Mouse (Mus musculus) gastrocnemius, postnatal 25 days (tissue): Measurements from ENCODE around the gene Mreg. TPM values are rescaled to one million over a fixed set of nuclear protein-coding genes. Genes with fewer than 3 reads are reported as not detected.

Source experiments
- DNase-seq: peaks from one replicate; pipeline ENCODE4 v3.0.0; 2022
- total RNA-seq, 2 experiments: library from RNA; stranded (reverse); gene quantifications; 1 replicate in 1 of 2; 2 replicates in 1 of 2; pipeline ENCODE4 v1.2.3; 2021

Mreg gene
- total RNA-seq, 2 experiments from 2014 or later, result 39.6 to 50.5 TPM

DNA sequence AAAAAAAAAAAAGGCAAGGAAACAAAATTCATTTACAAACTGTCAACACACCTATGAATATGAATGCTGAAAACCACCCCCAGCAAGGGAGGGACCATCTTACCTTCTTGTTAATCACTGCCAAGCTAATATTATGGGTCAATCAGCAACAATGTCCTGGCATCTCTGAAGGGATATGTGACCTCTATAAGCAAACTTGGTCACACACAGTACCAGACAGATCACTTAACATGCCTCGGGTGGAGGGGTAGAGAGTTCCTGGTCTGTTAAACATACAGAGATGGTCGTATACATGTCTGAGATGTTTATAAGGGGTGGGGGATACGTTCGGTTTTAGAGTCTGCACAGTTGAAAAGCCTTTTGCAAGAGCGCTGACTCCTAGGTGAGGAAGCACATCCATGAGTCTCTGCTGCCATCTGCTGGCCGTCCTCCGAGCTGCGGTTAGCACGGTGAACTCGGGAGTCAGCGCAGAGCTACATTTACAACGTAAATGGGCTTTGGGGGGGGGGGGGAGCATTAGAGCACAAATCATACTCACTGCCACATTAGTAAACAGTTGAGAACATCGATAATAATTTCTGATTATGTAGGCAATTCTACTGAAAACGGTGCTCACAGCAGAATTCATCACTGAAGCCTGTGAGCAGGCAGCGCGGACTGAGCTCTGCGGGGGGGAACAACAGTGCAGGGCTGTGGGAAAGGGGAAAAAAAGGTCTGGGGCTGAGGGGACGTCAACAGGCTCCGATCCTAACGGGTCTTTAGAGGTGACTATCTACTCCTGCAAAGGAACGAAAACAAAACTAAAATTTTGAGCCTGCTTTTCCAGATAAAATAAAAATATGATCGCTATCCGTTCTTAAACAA, 88.4 kb downstream of the Mreg start:
- peak; percentile 38 for DNase-seq

DNA sequence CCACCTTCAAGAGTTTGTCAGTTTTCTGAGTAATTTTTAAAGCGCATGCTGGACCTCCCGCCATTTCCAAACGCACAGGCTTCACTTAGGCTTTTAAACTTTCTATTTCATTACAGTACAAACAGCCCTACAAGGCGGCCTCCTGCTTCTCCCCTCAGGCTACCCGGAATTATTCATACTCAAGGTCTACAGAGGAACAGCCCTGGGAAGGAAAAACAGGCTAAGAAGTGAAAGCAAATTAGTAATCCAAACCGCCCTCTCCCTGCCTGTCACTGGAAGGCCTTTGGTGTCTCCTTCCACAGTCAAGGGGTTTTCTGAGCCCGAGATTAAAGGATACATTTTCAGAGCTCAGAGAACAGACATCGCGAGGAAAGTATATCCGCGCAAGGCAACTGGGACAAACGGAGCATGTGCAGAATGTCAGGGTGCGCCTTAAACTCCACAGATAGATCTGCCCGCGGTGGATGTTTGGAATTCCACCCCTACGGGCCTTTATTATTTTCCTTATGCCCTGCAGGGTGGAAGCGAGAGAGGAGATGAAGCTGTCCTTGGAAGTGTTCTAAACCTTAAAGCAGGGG, 90.4 kb downstream of the Mreg start:
- DNase-seq, result no peak

DNA sequence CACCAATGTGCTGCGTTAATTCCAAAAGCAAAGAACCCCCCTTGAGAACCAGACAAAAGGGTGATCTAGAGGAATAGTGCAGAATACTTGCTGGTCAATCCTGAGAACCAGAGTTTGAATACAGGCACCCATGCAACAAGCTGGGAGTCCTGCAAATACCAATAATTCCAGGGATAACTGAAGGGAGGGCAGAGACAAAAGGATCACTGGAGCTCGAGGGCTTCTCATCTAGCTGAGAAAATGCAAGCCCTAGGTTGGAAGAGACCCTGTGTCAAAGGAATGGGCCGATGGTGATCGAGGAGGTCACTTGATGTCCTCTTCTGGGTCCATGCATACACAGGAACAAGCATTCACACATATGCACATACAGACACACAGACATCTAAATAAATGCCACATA, 92.1 kb downstream of the Mreg start:
- no peak for DNase-seq

DNA sequence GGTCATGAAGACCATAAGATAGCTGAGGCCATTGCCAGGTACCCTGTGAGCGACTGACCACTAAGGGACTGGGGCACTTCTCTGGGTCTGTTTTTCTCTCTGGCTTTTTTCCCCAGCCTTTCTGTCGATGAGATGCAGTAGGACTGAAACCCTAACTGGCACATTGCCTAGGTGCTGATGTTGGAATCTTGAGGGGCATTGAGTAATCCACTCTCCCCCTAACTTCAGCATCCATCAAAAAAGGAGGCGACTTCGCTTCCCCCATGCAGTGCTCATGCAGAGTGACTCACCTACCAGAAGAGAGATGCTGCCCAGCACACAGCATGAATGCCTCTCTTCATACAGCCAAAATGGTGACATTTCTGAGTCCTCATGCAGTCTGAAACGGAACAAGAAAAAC, 97.9 kb downstream of the Mreg start:
- DNase-seq, result no peak

Other genes with a start within 250 kb of the Mreg start
- 10 to 100 TPM; 19.1 to 20.7 TPM for gene Pecr, start 72.0 kb upstream of the Mreg start, total RNA-seq
- not detected for gene Tmem169, start 72.1 kb upstream of the Mreg start, total RNA-seq
- gene Xrcc5, start 95.1 kb upstream of the Mreg start, total RNA-seq, result 10 to 100 TPM; 14.3 to 20.5 TPM